Mouse (Mus musculus) intestine, postnatal 0 days (tissue): ENCODE results near the gene Tmem238l. TPM values are rescaled to one million over a fixed set of nuclear protein-coding genes. Genes with fewer than 3 reads are reported as not detected.

Experiments used
- ATAC-seq: fragments of 200-750 bp; cut with Nextera tagmentation; 2 replicates; pipeline ENCODE4 v1.8.0; 2017; ENCODE audit warnings: mild to moderate bottlenecking, moderate TSS enrichment, moderate library complexity
- H3K27ac ChIP-seq: fragments of 300-500 bp; sonication (generic); 2 replicates; pipeline ENCODE4 v1.5.1; 2014; ENCODE audit warnings: mild to moderate bottlenecking, low read depth, low read length, moderate library complexity
- H3K27me3 ChIP-seq: fragments of 300-500 bp; sonication (generic); replicated peaks from 2 replicates; pipeline ENCODE4 v1.6.1; 2014; ENCODE audit warnings: low read length, mixed read lengths; ENCODE audit not compliant: control insufficient read depth, insufficient read depth
- H3K36me3 ChIP-seq: fragments of 300-500 bp; sonication (generic); 2 replicates; pipeline ENCODE4 v1.6.1; 2014; ENCODE audit warnings: mild to moderate bottlenecking, moderate library complexity; ENCODE audit not compliant: control insufficient read depth, insufficient read depth
- H3K4me1 ChIP-seq: fragments of 300-500 bp; sonication (generic); replicated peaks from 2 replicates; pipeline ENCODE4 v1.6.1; 2014; ENCODE audit warnings: antibody characterized with exemption, low read length, mixed read lengths; ENCODE audit not compliant: control insufficient read depth, insufficient read depth
- H3K4me2 ChIP-seq: fragments of 300-500 bp; sonication (generic); replicated peaks from 2 replicates; pipeline ENCODE4 v1.6.1; 2014; ENCODE audit warnings: low read depth, mild to moderate bottlenecking, moderate library complexity
- H3K4me3 ChIP-seq: fragments of 300-500 bp; sonication (generic); 2 replicates; pipeline ENCODE4 v1.5.1; 2014; ENCODE audit warnings: low read depth, low read length
- H3K9ac ChIP-seq: fragments of 300-500 bp; sonication (generic); 2 replicates; pipeline ENCODE4 v1.6.1; 2014; ENCODE audit warnings: mild to moderate bottlenecking, low read depth, low read length
- H3K9me3 ChIP-seq: fragments of 300-500 bp; sonication (generic); 2 replicates; pipeline ENCODE4 v1.6.1; 2016; ENCODE audit warnings: mixed run types; ENCODE audit not compliant: control insufficient read depth
- CTCF ChIP-seq: sonication (generic); IDR thresholded peaks from 2 replicates; pipeline ENCODE4 v1.5.1; 2016; ENCODE audit warnings: low read depth, mild to moderate bottlenecking, control low read depth, antibody characterized with exemption, moderate library complexity
- WGBS: fragments of 180-500 bp; shearing (Covaris S2); extraction: QIAGEN DNeasy Blood & Tissue Kit; methylation state at CpG from one replicate; pipeline ENCODE4 v1.1.7; 2014; 5-methylcytosine and 5-hydroxymethylcytosine counted together
- polyA plus RNA-seq: library from polyadenylated mRNA; unstranded; fragments of >200 nt; fragmentation: Nextera tagmentation; extraction: Ambion mirVana; gene quantifications from 2 replicates; pipeline ENCODE4 v1.2.1, GENCODE M21; 2015

Gene Tmem238l
- polyA plus RNA-seq, 1 experiment from 2014 or later = 10.5 TPM

DNA sequence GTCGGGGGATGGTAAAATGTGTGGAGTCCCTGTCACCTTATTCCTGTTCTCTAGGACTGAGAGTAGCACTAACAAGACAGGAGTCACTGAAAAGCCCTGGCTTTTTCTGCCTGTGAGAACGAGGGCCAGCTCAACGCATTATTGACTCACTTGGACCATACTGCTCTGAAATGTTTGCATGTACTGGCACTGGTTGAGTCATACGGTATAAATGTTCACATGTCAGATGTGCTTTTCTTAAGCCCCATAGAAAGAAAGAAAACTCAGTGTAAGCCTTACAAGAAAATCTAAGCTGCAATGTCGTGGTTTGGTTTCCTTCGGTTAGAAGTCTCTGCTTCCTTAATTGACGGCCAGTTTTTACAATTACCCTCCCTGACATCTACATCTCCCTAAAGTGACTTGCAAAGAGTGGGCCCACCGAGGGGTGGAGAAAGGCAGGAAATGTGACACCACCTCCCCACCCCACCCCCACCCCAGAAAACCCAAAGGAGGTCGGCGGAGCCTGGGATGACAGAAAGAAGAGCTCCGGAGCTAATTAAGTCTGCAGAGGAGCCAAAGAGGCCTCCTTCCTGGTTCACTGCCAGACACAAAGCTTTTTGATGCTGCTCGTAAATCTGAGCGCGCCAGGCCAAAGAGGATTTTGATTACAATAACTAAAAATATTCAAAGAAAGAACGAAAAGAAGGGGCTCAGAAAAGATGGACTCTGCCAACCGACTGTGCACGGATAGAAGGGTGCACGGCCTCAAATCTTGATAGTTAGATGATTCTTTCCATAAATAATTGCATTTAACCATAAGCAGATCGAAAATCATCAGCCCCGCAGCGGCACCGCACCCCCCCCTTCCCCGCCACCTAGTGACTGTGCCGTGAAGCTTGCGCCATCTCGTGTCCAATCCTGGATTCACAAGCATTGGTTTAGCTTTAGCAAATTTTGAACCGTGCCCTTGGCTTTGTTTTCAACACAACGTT is 28.0 kb downstream of the Tmem238l start:
- peak overlapping the region; percentile 39 for H3K4me3 ChIP-seq
- H3K27me3 ChIP-seq = no peaks in the 10 kb centered on the region
- ATAC-seq = peak; percentile 48
- no peaks in the 10 kb centered on the region for H3K4me1 ChIP-seq
- peak overlapping the region; percentile 37; the same call in 1 of the 2 replicates for H3K9ac ChIP-seq
- peak; percentile 97 for TF ChIP-seq CTCF
- peak overlapping the region; percentile 66 for H3K4me2 ChIP-seq
- 0 out of 2 replicates have a peak overlapping the region, but pooled peaks have one; percentile 9 for H3K27ac ChIP-seq
- no peaks in the 10 kb centered on the region for H3K36me3 ChIP-seq
- 8% methylated on average over 28 of the region's 28 CpGs for WGBS
- H3K9me3 ChIP-seq = no peaks in the 10 kb centered on the region

DNA sequence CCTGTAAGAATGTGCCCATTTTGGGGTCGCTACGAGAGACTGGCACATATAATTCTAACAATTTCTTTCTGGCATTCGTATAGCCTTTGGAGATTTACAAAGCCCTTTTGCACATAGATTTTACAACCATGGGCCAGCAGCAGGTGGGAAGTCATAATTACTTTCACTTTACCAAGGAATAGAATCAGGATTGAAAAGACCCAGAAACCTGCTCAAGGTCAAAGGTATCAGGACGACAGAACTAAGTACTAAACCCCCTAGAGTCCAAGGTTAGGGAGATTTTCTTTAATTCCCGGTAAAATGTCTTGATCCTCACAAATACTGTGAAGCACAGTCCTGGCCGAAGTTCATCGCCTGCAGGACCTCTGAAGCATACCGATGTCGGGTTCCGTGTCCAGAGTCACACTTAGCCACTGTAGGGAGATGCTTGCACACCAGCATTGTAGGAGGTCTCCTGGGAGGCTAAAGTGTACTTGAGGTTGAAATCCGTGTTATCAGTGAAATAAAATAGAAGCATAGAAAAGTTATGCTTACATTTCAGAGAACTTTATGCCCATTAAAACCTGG is 28.8 kb downstream of the Tmem238l start:
- H3K4me1 ChIP-seq = no peaks in the 10 kb centered on the region
- H3K36me3 ChIP-seq = no peaks in the 10 kb centered on the region
- H3K9ac ChIP-seq = peak overlapping the region; percentile 37
- WGBS = 19% methylated on average over 11 of the region's 11 CpGs
- H3K27ac ChIP-seq = no peak overlapping the region
- no peaks in the 10 kb centered on the region for H3K27me3 ChIP-seq
- H3K4me3 ChIP-seq = peak overlapping the region; percentile 39
- no peak for TF ChIP-seq CTCF
- H3K9me3 ChIP-seq = no peaks in the 10 kb centered on the region
- ATAC-seq = peak; percentile 49
- H3K4me2 ChIP-seq = peak overlapping the region; percentile 66

DNA sequence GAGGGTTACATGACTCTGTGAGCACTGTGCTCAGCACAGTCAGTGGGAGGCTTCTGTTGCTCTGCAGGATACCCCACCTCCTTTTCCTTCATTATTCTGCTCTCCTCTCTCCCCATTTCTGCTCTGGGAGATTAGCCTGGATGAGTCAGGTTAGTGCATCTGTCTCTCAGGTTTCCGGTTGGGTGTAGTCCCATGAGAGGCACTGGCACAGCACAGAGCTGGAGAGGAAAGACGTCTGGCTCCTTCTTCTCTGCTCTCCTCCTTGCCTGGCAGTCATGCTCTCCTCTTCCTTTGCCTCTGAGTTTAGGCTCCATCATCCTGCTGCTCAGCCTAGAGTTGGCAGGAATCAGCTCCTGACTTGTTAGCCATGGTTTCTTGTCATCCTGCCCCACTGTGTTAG is 35.7 kb downstream of the Tmem238l start:
- Histone ChIP-seq H3K9me3 (no peaks in the 10 kb centered on the region), H3K4me2 (no peak overlapping the region), H3K27me3 (no peaks in the 10 kb centered on the region), H3K9ac (no peak overlapping the region), H3K36me3 (no peaks in the 10 kb centered on the region), H3K4me1 (no peaks in the 10 kb centered on the region), H3K27ac (no peak overlapping the region), H3K4me3 (no peak overlapping the region)
- TF ChIP-seq CTCF = no peak
- no peak for ATAC-seq
- WGBS = 81% methylated on average over 2 of the region's 2 CpGs

DNA sequence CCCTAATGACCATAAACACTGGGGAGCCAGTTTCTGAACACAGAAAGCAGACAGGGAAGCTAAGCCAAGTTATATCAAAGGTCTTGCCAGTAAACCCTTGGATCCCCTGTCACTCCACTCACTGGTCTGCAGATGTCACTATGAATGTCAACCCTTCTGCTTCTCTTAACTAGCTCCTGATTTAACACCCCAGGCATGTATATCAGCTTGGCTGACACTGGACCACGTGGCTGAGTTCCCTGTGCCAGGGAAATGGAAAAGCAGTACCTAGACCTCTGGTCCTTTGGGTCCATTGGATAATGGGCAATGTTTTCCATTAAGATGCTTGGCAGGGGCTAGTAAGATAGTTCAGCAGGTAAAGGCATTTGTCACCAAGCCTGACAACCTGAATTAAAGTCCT is 37.2 kb downstream of the Tmem238l start:
- Histone ChIP-seq H3K27ac (no peak overlapping the region), H3K4me3 (no peak overlapping the region), H3K4me2 (no peak overlapping the region), H3K9ac (no peak overlapping the region), H3K9me3 (no peaks in the 10 kb centered on the region), H3K4me1 (no peaks in the 10 kb centered on the region), H3K36me3 (no peaks in the 10 kb centered on the region), H3K27me3 (no peaks in the 10 kb centered on the region)
- WGBS = 28% methylated on average over 1 of the region's 1 CpGs
- no peak for ATAC-seq
- no peak for TF ChIP-seq CTCF

DNA sequence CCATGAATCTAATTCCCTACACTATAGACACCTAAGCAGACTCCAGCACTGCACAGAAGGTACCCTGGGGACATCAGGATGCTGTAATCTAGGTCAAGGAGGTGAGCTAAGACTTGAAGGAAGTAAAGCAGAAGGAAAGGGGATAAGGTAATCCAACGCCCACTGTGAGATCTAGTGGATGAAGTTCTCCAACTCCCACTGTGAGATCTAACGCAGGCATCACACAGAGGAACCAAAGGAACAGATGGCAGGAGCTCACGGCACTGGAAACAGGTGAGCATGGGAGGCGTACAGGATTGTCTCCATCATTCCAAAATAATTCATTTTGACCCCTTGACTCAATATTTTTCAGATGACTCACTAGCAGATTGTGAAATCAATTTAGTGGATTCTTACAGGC is 40.0 kb downstream of the Tmem238l start:
- H3K9ac ChIP-seq = no peak overlapping the region
- TF ChIP-seq CTCF = no peak
- WGBS = 87% methylated on average over 4 of the region's 4 CpGs
- no peak for ATAC-seq
- no peak overlapping the region for H3K4me2 ChIP-seq
- H3K9me3 ChIP-seq = no peaks in the 10 kb centered on the region
- no peaks in the 10 kb centered on the region for H3K4me1 ChIP-seq
- no peak overlapping the region for H3K4me3 ChIP-seq
- H3K27me3 ChIP-seq = no peaks in the 10 kb centered on the region
- H3K27ac ChIP-seq = no peak overlapping the region
- no peaks in the 10 kb centered on the region for H3K36me3 ChIP-seq

DNA sequence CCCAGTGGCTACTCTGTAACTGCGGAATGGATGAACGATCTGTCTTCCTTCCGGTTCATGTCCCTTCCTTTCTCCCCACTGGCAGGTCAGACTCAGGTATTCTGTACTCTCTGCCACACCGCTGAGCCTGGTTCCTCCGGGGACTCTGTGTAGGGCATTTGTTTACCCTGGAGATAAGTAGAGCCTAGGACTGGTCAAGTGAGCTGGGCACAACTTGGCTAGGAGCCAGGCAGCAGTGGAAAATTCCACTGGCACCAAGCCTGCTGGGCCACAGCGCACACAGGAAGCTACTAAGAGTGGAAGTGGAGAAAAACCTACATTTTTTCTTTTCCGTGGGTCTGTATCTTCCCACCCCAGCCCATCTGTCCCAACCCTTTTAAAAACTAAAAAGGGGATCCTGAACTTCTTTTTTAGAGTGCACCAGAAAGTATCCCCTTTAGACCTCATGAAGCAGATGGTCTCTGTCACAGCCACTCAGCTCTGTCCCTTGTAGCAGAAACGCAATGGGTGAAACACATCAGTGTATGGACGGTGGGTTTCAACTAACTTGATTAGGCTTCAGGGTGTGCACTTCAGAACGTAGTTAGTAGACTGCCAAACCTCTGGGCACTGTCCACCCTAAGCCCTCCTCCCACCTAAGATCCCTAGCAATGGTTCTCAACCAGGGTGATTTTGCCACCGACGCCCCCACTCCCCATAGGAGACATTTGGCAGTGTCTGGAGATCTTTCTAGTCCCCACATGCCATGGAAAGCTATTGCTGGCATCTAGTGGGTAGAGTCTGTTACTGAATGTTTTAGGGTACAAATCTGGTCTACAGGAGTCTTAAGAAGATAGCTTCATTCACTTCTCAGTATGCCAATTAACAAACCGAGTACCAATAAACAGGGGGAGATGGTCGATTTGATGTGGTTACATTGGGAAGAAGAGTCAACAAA is 42.3 kb downstream of the Tmem238l start:
- H3K27ac ChIP-seq = no peak overlapping the region
- H3K9ac ChIP-seq = no peak overlapping the region
- WGBS = 63% methylated on average over 14 of the region's 14 CpGs
- no peaks in the 10 kb centered on the region for H3K9me3 ChIP-seq
- ATAC-seq = 0 out of 2 replicates have a peak, but pooled peaks have one; percentile 19
- H3K36me3 ChIP-seq = no peaks in the 10 kb centered on the region
- H3K4me3 ChIP-seq = no peak overlapping the region
- TF ChIP-seq CTCF = no peak
- no peak overlapping the region for H3K4me2 ChIP-seq
- H3K4me1 ChIP-seq = no peaks in the 10 kb centered on the region
- no peaks in the 10 kb centered on the region for H3K27me3 ChIP-seq
